Mouse (Mus musculus) liver, postnatal 0 days (tissue): ENCODE measurements around the gene Tpcn1.
A peak's percentile ranks its signal among the peaks of the same experiment; 100 is the strongest.

Experiments used
- CTCF ChIP-seq: sonication (generic); IDR thresholded peaks from 2 replicates; pipeline ENCODE4 v1.5.1; 2016; ENCODE audit warnings: antibody characterized with exemption, low read depth
- EP300 ChIP-seq: IDR thresholded peaks from 2 replicates; pipeline ENCODE4 v1.6.1; 2016; ENCODE audit warnings: antibody characterized with exemption, low read depth, mild to moderate bottlenecking

GRCm38 (mm10) chr5:120514031-120514677 is 74.3 kb downstream of the Tpcn1 start:
- TF ChIP-seq CTCF, result no peak
- TF ChIP-seq EP300, result peak; percentile 81
